Mouse (Mus musculus) midbrain, postnatal 0 days (tissue): ENCODE measurements around the gene Rftn1. TPM values are rescaled to one million over a fixed set of nuclear protein-coding genes. Genes with fewer than 3 reads are reported as not detected.

Experiments used
- ATAC-seq: fragments of 200-750 bp; cut with Nextera tagmentation; 2 replicates; pipeline ENCODE4 v1.8.0; 2017; ENCODE audit warnings: moderate number of reproducible peaks, mild to moderate bottlenecking, moderate TSS enrichment, moderate library complexity; ENCODE audit not compliant: low FRiP score
- DNase-seq: peaks from one replicate; pipeline ENCODE4 v3.0.0-alpha.2; 2015; ENCODE audit warnings: low spot score
- H3K27ac ChIP-seq: fragments of 300-500 bp; sonication (generic); 2 replicates; pipeline ENCODE4 v1.5.1; 2014; ENCODE audit warnings: low read depth, mild to moderate bottlenecking, low read length, mixed read lengths
- H3K27me3 ChIP-seq: fragments of 300-500 bp; sonication (generic); 2 replicates; pipeline ENCODE4 v1.6.1; 2014; ENCODE audit warnings: low read length, control low read depth, mixed read lengths; ENCODE audit not compliant: insufficient read depth
- H3K36me3 ChIP-seq: fragments of 300-500 bp; sonication (generic); 2 replicates; pipeline ENCODE4 v1.6.1; 2014; ENCODE audit warnings: low read length, control low read depth, mixed read lengths; ENCODE audit not compliant: insufficient read depth
- H3K4me1 ChIP-seq: fragments of 300-500 bp; sonication (generic); 2 replicates; pipeline ENCODE4 v1.6.1; 2014; ENCODE audit warnings: mild to moderate bottlenecking, control low read depth, antibody characterized with exemption, low read length, mixed read lengths; ENCODE audit not compliant: insufficient read depth
- H3K4me2 ChIP-seq: fragments of 300-500 bp; sonication (generic); 2 replicates; pipeline ENCODE4 v1.6.1; 2014; ENCODE audit warnings: low read depth, mild to moderate bottlenecking, low read length, mixed read lengths; ENCODE audit not compliant: poor library complexity, severe bottlenecking
- H3K4me3 ChIP-seq: fragments of 300-500 bp; sonication (generic); 2 replicates; pipeline ENCODE4 v1.5.1; 2014; ENCODE audit warnings: low read depth, mild to moderate bottlenecking, low read length, moderate library complexity
- H3K9ac ChIP-seq: fragments of 300-500 bp; sonication (generic); replicated peaks from 2 replicates; pipeline ENCODE4 v1.6.1; 2014; ENCODE audit warnings: mild to moderate bottlenecking, low read length, moderate library complexity, mixed read lengths; ENCODE audit not compliant: poor library complexity, severe bottlenecking
- H3K9me3 ChIP-seq: fragments of 300-500 bp; sonication (generic); 2 replicates; pipeline ENCODE4 v1.6.1; 2016; ENCODE audit warnings: low read length, control low read depth
- CTCF ChIP-seq: IDR thresholded peaks from 2 replicates; pipeline ENCODE4 v1.5.1; 2016; ENCODE audit warnings: antibody characterized with exemption, mild to moderate bottlenecking
- WGBS: fragments of 180-500 bp; shearing (Covaris S2); extraction: QIAGEN DNeasy Blood & Tissue Kit; methylation state at CpG from one replicate; pipeline ENCODE4 v1.1.7; 2014; 5-methylcytosine and 5-hydroxymethylcytosine counted together
- polyA plus RNA-seq: library from polyadenylated mRNA; unstranded; fragments of >200 nt; fragmentation: Nextera tagmentation; extraction: Ambion mirVana; gene quantifications from 2 replicates; pipeline ENCODE4 v1.2.1, GENCODE M21; 2015
- total RNA-seq: library from RNA; depleted of rRNA; stranded (reverse); fragments of >200 nt; gene quantifications from 2 replicates; pipeline ENCODE4 v1.2.3, GENCODE M21; 2014

Gene Rftn1
- total and polyA plus RNA-seq, 2 experiments from 2014 or later: 28.2 to 46.4 TPM

DNA sequence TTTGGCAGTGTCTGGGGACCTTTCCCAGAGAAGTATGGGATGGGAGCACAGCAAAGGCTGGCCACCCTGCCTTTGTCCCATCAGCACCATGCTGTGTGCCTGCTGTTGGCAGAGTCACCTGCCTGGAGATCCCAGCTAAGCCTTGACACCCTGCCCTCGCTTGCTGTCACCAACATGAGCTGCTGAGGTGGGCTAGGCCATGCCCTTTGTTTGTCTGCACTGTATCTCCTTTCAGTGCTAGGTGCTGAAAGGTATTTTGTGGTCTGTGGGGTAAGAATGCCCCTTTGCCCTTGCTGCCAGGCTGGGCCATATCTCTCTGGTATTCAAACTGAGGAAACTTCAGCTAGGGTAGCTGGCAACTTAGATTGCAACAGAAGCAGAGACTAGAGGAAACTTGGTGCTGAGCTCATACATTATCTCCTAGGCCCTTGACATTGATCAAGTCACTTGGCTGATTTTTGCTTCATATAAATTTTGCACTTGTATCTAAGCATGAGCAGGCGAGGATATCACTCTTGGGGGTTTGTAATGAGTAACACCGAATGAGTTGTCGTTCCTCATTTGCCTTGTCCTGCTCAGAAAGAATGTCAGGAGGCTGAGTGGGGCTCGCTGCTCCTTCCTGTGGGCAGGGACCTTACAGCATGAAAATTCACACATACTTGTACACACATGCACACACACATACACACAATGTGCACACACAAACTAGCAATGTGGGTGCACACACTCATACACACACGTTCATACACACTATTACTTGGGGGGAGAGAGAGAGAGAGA is 207.7 kb downstream of the Rftn1 start:
- Histone ChIP-seq H3K36me3 (no peaks in the 10 kb centered on the region), H3K4me3 (no peak overlapping the region), H3K9ac (no peak overlapping the region), H3K9me3 (no peaks in the 10 kb centered on the region; the same call in 1 of the 2 replicates), H3K4me1 (no peaks in the 10 kb centered on the region), H3K27ac (no peak overlapping the region), H3K27me3 (no peaks in the 10 kb centered on the region), H3K4me2 (no peak overlapping the region)
- ATAC-seq: no peak
- no peak for TF ChIP-seq CTCF
- no peak for DNase-seq
- WGBS: 81% methylated on average over 6 of the region's 6 CpGs

DNA sequence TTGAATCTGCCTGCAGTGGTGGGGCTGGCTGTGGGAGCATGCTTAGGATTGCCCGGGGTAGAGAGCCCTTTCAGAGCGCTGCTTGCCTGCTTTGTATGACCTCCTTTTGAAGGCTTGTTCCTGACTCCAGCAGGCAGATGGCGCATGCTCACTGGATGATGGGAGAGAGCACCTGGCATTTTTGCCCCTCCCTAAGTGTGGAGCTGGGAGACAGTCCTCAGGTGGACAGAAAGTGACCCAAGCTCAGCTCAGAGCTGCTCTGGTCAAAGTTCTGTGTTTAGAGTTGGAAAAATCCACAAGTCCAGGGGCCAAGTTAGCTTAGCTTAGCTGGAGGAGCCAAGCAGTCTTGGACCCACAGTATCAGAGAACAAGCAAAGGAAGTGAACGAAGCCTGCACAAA is 208.9 kb downstream of the Rftn1 start:
- Histone ChIP-seq H3K27me3 (no peaks in the 10 kb centered on the region), H3K4me3 (no peak overlapping the region), H3K4me1 (no peaks in the 10 kb centered on the region), H3K4me2 (no peak overlapping the region), H3K9me3 (no peaks in the 10 kb centered on the region; the same call in 1 of the 2 replicates), H3K27ac (no peak overlapping the region), H3K9ac (no peak overlapping the region), H3K36me3 (no peaks in the 10 kb centered on the region)
- ATAC-seq: no peak
- 85% methylated on average over 4 of the region's 4 CpGs for WGBS
- DNase-seq: no peak
- peak; percentile 38 for TF ChIP-seq CTCF

DNA sequence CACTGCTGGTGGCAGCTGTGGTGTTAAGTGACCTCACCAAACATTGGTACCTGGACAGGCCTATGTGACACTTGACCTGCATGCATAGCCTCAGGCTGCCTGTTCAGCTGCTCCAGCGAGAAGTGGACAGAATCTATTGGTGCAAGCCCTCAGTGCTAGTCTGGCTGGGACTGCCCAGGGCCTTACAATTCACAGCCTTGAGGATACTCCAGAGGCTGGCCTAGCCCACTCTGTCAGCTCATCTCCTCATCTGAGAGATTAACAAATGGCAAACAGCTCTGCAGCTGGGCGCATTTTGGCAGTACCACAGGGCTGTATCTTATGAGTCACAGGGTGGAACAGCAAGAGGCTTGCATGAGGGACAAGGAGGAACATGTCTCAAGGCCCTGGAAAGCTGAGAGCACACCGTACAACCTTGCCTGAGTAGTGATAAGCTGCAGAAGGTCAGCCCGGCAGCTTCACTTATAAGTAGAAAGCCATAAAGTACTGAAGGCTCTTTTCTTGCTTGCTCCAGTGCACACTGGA is 210.7 kb downstream of the Rftn1 start:
- no peaks in the 10 kb centered on the region for H3K36me3 ChIP-seq
- no peak overlapping the region for H3K4me3 ChIP-seq
- no peak for TF ChIP-seq CTCF
- ATAC-seq (no peak), DNase-seq (no peak)
- H3K4me1 ChIP-seq: no peaks in the 10 kb centered on the region
- H3K27me3 ChIP-seq: no peaks in the 10 kb centered on the region
- H3K4me2 ChIP-seq: no peak overlapping the region
- WGBS: 96% methylated on average over 4 of the region's 4 CpGs
- H3K9me3 ChIP-seq: no peaks in the 10 kb centered on the region; the same call in 1 of the 2 replicates
- no peak overlapping the region for H3K9ac ChIP-seq
- no peak overlapping the region for H3K27ac ChIP-seq

DNA sequence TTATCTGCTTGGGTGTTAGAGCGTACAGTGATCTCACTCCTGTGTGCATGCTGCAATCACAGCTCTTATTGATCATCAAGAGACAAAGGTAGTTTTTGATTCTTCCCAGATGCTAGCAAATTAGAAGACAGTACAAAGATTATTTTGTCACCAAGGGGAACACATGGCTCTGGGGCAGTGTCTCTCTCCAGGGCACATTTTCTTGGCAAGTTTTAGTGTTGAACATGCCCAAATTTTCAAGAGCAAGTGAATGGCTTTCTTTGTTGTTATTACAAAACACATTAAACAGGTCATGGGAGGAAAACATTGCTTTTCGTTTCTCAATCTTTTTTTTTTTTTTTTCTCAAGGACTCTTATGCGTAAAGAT is 213.1 kb downstream of the Rftn1 start:
- no peak for TF ChIP-seq CTCF
- H3K27ac ChIP-seq: no peak overlapping the region
- H3K4me3 ChIP-seq: no peak overlapping the region
- no peaks in the 10 kb centered on the region for H3K27me3 ChIP-seq
- no peaks in the 10 kb centered on the region; the same call in 1 of the 2 replicates for H3K9me3 ChIP-seq
- no peak overlapping the region for H3K9ac ChIP-seq
- H3K4me1 ChIP-seq: no peaks in the 10 kb centered on the region
- no peak for DNase-seq
- H3K36me3 ChIP-seq: no peaks in the 10 kb centered on the region
- no peak for ATAC-seq
- H3K4me2 ChIP-seq: no peak overlapping the region
- WGBS: 42% methylated on average over 3 of the region's 3 CpGs

- H3K36me3 ChIP-seq: no peaks in the 10 kb centered on the region
- H3K9ac ChIP-seq: no peak overlapping the region
- no peaks in the 10 kb centered on the region; the same call in 1 of the 2 replicates for H3K9me3 ChIP-seq
- peak; percentile 20 for DNase-seq
- no peak for ATAC-seq
- H3K4me3 ChIP-seq: no peak overlapping the region
- TF ChIP-seq CTCF: peak; percentile 14; the same call in 1 of the 2 replicates
- WGBS: 51% methylated on average over 4 of the region's 4 CpGs
- H3K4me2 ChIP-seq: no peak overlapping the region
- H3K27ac ChIP-seq: no peak overlapping the region
- H3K27me3 ChIP-seq: no peaks in the 10 kb centered on the region
- no peaks in the 10 kb centered on the region for H3K4me1 ChIP-seq
These were observed 213.6 kb downstream of the Rftn1 start for GRCm38 (mm10) chr17:49976678-49977423.

DNA sequence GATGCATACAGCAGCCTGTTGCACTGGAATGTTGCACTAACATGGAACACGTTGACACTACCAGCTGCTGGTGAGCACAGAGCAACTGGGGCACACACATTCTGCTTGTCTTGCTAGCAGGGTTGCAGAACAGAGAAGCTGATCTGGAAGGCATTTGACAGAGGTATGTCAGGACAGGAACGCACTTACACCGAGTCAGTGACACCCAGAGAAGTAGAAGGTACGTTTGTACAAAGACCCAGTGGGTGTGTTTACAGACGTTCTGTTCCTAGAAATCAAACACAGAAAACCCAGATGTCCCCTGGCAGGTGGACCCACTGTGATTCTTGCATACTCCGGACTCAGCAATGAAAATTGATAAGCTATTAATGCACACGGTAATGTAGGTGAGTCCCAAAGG is 215.0 kb downstream of the Rftn1 start:
- Histone ChIP-seq H3K9me3 (no peaks in the 10 kb centered on the region; the same call in 1 of the 2 replicates), H3K4me1 (no peaks in the 10 kb centered on the region), H3K27ac (no peak overlapping the region), H3K36me3 (no peaks in the 10 kb centered on the region), H3K4me3 (no peak overlapping the region), H3K27me3 (no peaks in the 10 kb centered on the region), H3K9ac (no peak overlapping the region), H3K4me2 (no peak overlapping the region)
- no peak for ATAC-seq
- WGBS: 71% methylated on average over 7 of the region's 7 CpGs
- no peak for DNase-seq
- no peak for TF ChIP-seq CTCF
